Mouse (Mus musculus) macrophage (primary cell): ENCODE data around the gene Ankrd37. TPM values are rescaled to one million over a fixed set of nuclear protein-coding genes. Genes with fewer than 3 reads are reported as not detected.

Experiments
- H3K27ac ChIP-seq: fragments of 350-480 bp; formaldehyde crosslinking; 2 replicates; pipeline ENCODE4 v1.9.0; 2021
- H3K36me3 ChIP-seq: fragments of 350-480 bp; formaldehyde crosslinking; 2 replicates; pipeline ENCODE4 v1.9.0; 2021; ENCODE audit errors: inconsistent target
- H3K4me3 ChIP-seq: fragments of 350-480 bp; formaldehyde crosslinking; 2 replicates; pipeline ENCODE4 v1.9.0; 2021; ENCODE audit errors: inconsistent target
- H3K79me2 ChIP-seq: fragments of 350-480 bp; formaldehyde crosslinking; 2 replicates; pipeline ENCODE4 v1.9.0; 2021; ENCODE audit errors: inconsistent target
- WGBS: methylation state at CpG from one replicate; pipeline ENCODE4 v1.1.7; 2026; ENCODE audit warnings: inconsistent platforms; ENCODE audit not compliant: missing documents; 5-methylcytosine and 5-hydroxymethylcytosine counted together
- polyA plus RNA-seq: library from polyadenylated mRNA; stranded (reverse); fragments of 250-400 nt; gene quantifications from 3 replicates; pipeline ENCODE4 v1.2.4, GENCODE M21; 2018; ENCODE audit warnings: inconsistent platforms

Gene Ankrd37
- polyA plus RNA-seq, 1 experiment from 2014 or later = 0.47 TPM

- WGBS = 69% methylated on average over 3 of the region's 3 CpGs
- Histone ChIP-seq H3K36me3 (peaks cover 24% of the 10 kb centered on the region; the same call in 1 of the 2 replicates), H3K4me3 (no peak overlapping the region), H3K27ac (peak overlapping the region; percentile 44), H3K79me2 (peaks cover 4% of the 10 kb centered on the region; the same call in 1 of the 2 replicates)
Observed at GRCm38 (mm10) chr8:45995576-45995975, 9.9 kb downstream of the Ankrd37 start.

DNA sequence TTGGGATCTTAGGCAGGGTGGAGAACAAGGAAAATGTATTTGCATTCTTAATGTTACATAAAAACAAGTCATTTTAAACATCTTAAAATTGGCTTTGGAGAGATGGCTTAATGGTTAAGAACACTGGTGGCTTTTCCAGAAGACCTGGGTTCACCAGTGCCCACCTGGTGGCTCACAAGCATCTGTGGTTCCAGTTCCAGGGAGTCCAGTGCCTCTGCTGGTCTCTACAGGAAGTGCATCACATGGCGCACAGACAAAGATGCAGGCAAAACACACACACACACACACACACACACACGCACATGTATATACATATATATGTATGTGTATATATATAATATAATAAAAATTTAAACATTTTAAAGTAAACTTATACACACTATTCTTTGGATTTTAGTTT lies 11.4 kb downstream of the Ankrd37 start:
- no peak overlapping the region for H3K4me3 ChIP-seq
- no CpG with 5 or more reads among the region's 2 CpGs for WGBS
- H3K27ac ChIP-seq = no peak overlapping the region
- peaks cover 24% of the 10 kb centered on the region; the same call in 1 of the 2 replicates for H3K36me3 ChIP-seq
- H3K79me2 ChIP-seq = peaks cover 4% of the 10 kb centered on the region; the same call in 1 of the 2 replicates

DNA sequence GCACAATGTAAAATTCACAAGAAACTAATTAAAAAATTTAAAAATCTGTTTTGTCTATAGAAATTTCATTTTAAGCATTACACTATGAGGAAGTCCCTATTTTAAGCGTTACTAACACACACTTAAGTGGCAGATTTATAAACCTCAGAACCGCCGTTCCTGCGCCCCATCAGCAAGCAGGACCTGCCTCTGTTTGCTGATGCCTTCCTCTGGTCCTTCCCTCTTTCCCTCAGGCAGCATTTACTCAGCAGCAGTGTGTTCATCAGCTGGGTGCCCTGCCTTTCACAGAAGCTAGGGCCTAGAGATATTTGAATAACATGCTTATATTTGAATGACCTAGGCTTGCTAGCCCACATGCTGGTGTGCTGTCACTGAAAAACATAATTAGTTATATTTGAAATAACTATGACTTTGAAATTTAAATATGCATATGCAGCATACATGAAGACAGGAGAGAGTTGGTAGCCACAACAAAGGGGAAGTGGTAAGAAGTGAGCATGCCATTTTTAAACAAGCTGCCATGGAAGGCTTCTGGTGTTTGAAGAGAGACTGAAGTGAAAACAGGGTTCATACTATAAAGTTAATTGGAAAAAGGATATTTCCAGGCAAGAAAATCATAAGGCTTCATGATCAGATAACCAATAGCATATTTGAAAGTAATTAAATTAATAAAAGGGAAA lies 14.7 kb downstream of the Ankrd37 start:
- 6% methylated on average over 4 of the region's 4 CpGs for WGBS
- H3K79me2 ChIP-seq = no peaks in the 10 kb centered on the region; the same call in 1 of the 2 replicates

DNA sequence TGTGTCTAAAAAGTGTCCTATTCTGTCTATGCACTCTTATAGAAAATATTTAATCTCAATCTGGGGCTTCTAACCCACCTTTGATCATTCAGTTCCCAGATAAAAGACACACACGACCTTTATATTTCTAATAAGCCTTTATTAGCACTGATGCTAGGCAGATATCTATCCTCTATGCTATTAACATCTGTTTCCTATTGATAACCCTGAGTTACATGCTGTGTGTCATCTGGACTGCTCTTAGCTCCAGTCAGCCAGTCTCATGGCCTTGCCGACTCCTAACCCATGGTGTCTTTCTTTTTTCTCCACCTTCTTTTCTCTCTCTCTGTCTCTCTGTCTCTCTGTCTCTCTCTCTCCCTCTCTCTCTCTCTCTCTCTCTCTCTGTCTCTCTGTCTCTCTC lies 17.3 kb downstream of the Ankrd37 start:
- H3K36me3 ChIP-seq = peaks cover 41% of the 10 kb centered on the region
- no peak overlapping the region for H3K27ac ChIP-seq
- H3K4me3 ChIP-seq = no peak overlapping the region
- 78% methylated on average over 2 of the region's 2 CpGs for WGBS
- no peaks in the 10 kb centered on the region; the same call in 1 of the 2 replicates for H3K79me2 ChIP-seq

More for the DNA sequence above, 14.7 kb downstream of the Ankrd37 start:
- Histone ChIP-seq H3K36me3 (peaks cover 28% of the 10 kb centered on the region; the same call in 1 of the 2 replicates), H3K4me3 (no peak overlapping the region), H3K27ac (peak overlapping the region; percentile 58)

- WGBS = 69% methylated on average over 3 of the region's 3 CpGs
- Histone ChIP-seq H3K36me3 (peaks cover 51% of the 10 kb centered on the region), H3K4me3 (no peak overlapping the region), H3K79me2 (no peaks in the 10 kb centered on the region; the same call in 1 of the 2 replicates), H3K27ac (no peak overlapping the region)
Observed at GRCm38 (mm10) chr8:45986665-45987064, 18.8 kb downstream of the Ankrd37 start.

- WGBS = 31% methylated on average over 11 of the region's 11 CpGs
- Histone ChIP-seq H3K36me3 (peaks cover 16% of the 10 kb centered on the region), H3K79me2 (peaks cover 38% of the 10 kb centered on the region), H3K27ac (peak overlapping the region; percentile 90), H3K4me3 (peak overlapping the region; percentile 92)
Observed at GRCm38 (mm10) chr8:45975837-45976468, 29.6 kb downstream of the Ankrd37 start.

- Histone ChIP-seq H3K27ac (peak within 1 kb of the TSS; percentile 90), H3K4me3 (peak within 1 kb of the TSS; percentile 92), H3K79me2 (peaks cover 38% of the 10 kb centered on the region), H3K36me3 (peaks cover 12% of the 10 kb centered on the region; the same call in 1 of the 2 replicates)
- WGBS = under 1% methylated on average over 57 of the region's 57 CpGs
Observed at GRCm38 (mm10) chr8:45975126-45975836, 30.2 kb downstream of the Ankrd37 start, which contains the start of the genes 1700029J07Rik and Ufsp2. TSS of gene 1700029J07Rik (minus strand) at chr8:45975252. TSS of gene Ufsp2 (plus strand) at chr8:45975528.

DNA sequence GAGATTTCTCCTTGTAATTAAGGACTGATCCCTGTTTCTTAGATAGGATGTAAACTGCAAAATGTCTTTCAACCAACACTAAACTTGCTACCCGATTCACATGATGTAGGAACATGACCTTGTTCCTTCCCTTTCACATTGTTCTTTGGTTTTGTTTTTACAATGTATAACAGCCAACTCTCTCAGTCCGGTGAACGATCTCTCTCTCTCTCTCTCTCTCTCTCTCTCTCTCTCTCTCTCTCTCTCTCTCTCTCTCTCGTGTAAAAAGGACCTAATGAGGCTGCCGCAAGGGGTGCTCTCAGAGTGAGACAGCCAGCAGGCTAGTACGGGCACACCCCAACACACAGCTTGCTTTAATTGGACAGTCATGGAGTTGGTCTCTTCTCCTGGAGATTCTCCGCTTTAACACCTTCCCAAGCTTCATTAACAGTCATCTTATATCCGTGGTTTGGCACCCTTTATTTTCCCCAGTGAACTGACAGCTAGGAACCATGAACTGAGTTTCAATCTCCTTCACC lies 31.5 kb downstream of the Ankrd37 start:
- Histone ChIP-seq H3K4me3 (no peak overlapping the region), H3K27ac (no peak overlapping the region), H3K79me2 (peaks cover 36% of the 10 kb centered on the region), H3K36me3 (peaks cover 6% of the 10 kb centered on the region; the same call in 1 of the 2 replicates)
- WGBS = 83% methylated on average over 7 of the region's 8 CpGs

GRCm38 (mm10) chr8:45970894-45971293 lies 34.6 kb downstream of the Ankrd37 start:
- Histone ChIP-seq H3K4me3 (no peak overlapping the region), H3K79me2 (peaks cover 5% of the 10 kb centered on the region), H3K27ac (no peak overlapping the region), H3K36me3 (no peaks in the 10 kb centered on the region)
- 97% methylated on average over 12 of the region's 12 CpGs for WGBS

GRCm38 (mm10) chr8:45950622-45951021 lies 54.9 kb downstream of the Ankrd37 start:
- Histone ChIP-seq H3K36me3 (no peaks in the 10 kb centered on the region), H3K4me3 (no peak overlapping the region), H3K27ac (no peak overlapping the region), H3K79me2 (no peaks in the 10 kb centered on the region)
- 71% methylated on average over 2 of the region's 2 CpGs for WGBS

Other genes with a start within 250 kb of the Ankrd37 start
- gene Pdlim3, start 120.2 kb downstream of the Ankrd37 start, polyA plus RNA-seq = not detected in 3 replicates
- not detected in 3 replicates for gene Ccdc110, start 71.1 kb downstream of the Ankrd37 start, polyA plus RNA-seq
- 0.20 to 0.27 TPM (median 0.22 TPM) in 3 replicates for gene 1700029J07Rik, start 30.5 kb downstream of the Ankrd37 start, polyA plus RNA-seq
- 46.5 to 83.4 TPM (median 48.1 TPM) in 3 replicates for gene Ufsp2, start 30.2 kb downstream of the Ankrd37 start, polyA plus RNA-seq
- not detected in 3 replicates for gene Lrp2bp, start 6.4 kb downstream of the Ankrd37 start, polyA plus RNA-seq
- gene Cfap97, start 146.1 kb upstream of the Ankrd37 start, polyA plus RNA-seq = 8.1 to 10.8 TPM (median 10.0 TPM) in 3 replicates
- 7.9 to 9.6 TPM (median 9.2 TPM) in 3 replicates for gene Snx25, start 146.5 kb upstream of the Ankrd37 start, polyA plus RNA-seq
- gene Slc25a4, start 205.6 kb upstream of the Ankrd37 start, polyA plus RNA-seq = 90.6 to 146 TPM (median 92.1 TPM) in 3 replicates